Mouse (Mus musculus): Measurements from ENCODE around the gene Filip1l.

The Filip1l gene

GRCm38 (mm10) chr16:57534365-57534764 is 181.5 kb downstream of the Filip1l start:
- DNase-seq: no peak

GRCm38 (mm10) chr16:57534811-57535210 is 181.9 kb downstream of the Filip1l start:
- DNase-seq: no peak

DNA sequence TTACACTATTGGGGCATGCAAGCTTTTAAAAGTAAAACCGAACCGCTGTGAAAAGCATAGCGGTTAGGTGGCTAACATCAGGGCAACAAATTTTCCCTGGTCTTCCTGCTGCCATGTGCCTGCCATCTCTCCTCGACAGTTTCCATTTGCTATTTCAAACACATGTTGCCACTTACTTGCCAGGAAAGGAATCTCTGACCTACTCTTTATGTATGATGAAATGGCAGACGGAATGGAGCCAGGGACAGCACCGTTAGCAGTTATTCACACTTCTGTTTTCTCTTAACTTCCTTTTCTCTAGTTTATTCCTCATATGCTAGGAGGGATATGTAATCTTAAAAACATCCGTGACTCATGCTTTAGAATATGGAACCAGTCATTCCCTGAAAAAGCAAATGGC is 183.6 kb downstream of the Filip1l start:
- DNase-seq: no peak

- no peak for DNase-seq
Measured at GRCm38 (mm10) chr16:57543243-57543642, 190.3 kb downstream of the Filip1l start.

DNA sequence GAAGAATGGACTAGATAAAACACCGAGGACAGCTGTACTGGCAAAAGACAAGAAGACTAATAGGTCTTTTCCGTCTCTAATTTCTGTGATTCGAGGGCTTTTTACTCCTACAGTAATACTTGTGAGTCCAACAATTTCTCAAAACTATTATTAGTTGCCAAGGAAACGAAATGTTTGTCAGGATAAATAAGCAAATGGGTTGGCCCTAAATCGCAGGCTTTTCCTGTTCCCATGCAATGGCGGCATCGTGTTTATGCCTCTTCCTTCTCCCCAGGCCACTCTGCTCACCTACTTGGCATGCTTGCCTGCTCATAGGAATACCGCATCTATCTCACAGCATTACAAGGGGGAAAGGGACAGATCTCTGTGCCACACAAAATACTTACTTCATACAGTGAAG is 191.5 kb downstream of the Filip1l start:
- no peak for DNase-seq

DNA sequence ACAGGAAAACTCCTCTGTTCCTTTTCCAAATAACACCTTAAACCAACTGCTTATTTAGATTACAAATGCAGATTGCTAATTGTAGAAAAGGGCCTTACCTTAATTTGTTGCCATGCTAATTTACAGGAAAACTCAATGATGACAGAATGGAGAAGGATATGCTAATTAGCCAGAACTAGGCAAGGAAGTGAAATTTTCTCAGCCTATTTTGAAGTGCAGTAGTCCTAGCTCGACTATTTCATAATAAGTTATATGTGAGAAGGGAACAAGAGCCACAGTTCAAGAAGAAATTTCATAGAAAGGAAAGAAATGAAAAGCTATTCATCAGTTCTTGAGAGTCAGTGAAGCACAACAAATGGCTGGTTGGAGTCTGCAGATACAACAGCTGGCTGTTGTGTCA is 193.5 kb downstream of the Filip1l start:
- no peak for DNase-seq

GRCm38 (mm10) chr16:57548608-57549007 is 195.7 kb downstream of the Filip1l start:
- DNase-seq: no peak

GRCm38 (mm10) chr16:57549061-57550037 is 196.5 kb downstream of the Filip1l start:
- peak; percentile 84 for DNase-seq

DNA sequence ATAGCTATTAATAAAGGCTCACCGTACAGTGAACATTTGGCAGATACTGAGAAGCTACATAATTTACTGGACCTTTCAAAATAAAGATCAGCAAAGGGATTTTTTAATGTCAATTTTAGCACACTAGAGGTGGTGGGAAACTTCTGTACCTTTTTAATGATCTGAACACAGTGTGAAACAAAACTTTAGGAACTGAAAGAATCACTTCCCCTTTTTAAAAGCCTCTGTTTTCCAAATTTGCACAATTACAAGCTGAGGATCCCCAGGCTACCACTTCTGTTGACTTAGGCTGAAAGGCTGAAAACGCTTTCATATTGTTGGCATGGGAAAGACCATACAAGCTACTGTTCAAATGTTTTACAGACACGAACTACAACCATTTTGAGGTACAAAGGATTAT is 197.2 kb downstream of the Filip1l start:
- DNase-seq: no peak

DNA sequence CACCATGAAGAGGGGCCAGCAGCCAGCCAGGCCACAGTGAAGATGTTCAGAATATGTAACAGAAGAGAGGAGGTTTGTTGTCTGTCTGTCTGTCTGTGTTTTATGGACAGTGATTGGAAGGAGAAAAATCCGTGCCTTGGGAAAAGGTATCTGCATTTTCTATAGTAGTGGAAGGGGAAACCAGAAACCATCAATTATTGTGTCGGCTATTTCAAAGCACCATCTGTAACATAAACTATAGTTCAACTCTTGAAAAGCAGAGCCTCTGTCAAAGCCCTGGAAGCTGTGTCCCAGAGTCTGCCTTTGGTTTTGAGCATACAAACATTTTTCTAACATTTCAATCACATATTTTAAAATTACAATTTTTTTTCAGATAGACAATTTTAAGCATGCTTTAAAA is 197.9 kb downstream of the Filip1l start:
- no peak for DNase-seq

GRCm38 (mm10) chr16:57551617-57552016 is 198.7 kb downstream of the Filip1l start:
- DNase-seq: no peak

DNA sequence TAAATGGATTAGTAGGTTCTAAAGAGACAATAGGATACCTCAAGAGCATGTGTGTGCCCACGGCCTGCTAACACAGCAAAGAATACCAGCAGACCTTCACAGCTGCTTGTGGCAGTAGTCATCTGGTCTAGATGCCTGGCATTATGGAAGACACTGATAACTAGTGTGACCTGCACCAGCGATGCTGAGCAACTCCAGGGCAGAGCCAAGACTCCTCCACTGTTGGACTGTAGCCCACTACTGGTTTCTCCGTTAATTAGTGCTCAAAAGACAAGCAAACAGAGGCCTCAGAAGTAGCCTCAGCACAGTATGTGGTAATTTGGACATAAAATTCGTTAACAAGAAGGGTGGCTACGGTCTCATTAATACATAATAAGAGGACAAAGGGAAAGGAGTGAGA is 199.8 kb downstream of the Filip1l start:
- DNase-seq: no peak

- no peak for DNase-seq
Measured at GRCm38 (mm10) chr16:57553235-57553634, 200.3 kb downstream of the Filip1l start.

DNA sequence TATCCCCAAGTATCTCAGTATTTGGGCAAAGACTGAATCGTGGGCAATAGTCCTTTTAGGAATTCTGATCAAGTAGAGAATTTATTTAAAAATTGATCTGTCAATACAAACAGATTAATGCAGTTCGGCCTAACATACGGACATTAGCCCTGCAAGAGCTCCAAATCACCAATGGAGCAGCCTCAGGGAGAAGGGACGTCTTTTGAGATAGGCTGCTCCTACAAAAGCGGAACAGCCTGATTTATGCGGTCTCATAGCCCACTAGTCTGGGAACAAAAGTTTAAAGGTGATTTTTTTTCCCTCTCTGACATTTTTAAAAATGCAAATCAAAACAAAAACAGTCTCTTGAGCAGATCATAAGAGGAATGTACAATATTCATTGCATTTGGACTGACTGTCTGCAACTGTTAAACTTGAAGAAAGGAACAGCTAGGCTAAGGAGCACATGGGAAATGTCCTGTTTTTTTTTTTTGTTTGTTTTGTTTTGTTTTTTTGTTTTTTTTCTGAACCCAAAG is 202.1 kb downstream of the Filip1l start:
- no peak for DNase-seq

GRCm38 (mm10) chr16:57555667-57556066 is 202.8 kb downstream of the Filip1l start:
- no peak for DNase-seq

DNA sequence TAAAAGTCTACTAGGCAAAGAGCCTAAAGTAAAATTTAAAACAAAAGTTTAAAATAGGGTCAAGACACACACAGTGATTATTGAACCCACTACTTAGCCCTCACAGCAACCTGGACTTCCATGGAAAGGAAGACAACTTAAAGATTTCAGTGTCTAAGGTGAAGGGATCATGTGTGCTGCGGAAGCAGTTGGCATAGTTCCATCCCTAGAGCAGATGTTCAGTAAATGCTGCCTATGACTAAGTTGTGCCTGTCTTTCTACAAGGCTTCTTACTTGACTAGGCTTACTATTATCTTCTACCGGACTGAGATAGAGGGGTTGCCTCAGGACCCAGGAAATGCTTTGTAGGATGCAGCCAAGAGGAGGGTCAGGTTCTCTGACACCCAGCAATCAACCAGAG is 203.4 kb downstream of the Filip1l start:
- no peak for DNase-seq

DNA sequence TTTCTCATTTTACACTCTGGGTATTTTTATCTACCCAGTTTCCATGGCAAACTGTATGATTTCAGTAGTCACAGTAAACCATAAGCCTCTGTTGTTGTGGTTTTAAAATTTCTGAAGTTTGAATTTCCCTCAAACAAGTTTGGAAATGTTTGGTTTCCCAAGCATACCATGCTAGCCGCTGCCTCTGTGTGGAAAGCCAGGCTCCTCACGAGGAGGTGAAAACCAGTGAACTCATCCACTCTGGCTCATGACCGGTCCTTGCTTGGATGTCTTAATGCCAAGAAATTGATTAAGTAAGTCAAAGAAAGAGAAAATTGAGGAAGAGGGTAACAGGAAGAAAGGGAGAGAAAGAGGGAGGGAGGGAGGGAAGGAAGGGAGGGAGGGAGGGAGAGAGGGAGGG is 205.4 kb downstream of the Filip1l start:
- DNase-seq: no peak

- no peak for DNase-seq
Measured at GRCm38 (mm10) chr16:57560185-57560584, 207.3 kb downstream of the Filip1l start.

DNA sequence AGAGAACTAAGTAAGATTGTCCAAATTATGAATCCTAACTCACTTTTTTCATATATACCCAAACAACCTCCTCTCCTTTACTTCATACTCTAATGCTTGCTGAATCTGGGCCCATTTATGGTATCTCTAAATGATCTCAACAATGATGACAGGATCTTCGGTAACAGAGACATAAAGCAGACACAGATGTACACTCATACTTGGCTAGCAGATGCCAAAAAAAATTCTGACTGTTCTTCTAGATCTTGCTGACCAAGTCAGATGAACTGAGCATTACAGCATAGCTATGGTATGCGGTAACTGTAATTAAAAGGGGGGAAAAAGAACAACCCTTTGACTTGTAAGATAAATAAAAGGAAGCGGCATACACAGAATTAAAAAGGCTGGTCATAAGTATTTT is 210.6 kb downstream of the Filip1l start:
- no peak for DNase-seq

GRCm38 (mm10) chr16:57564807-57565206 is 211.9 kb downstream of the Filip1l start:
- no peak for DNase-seq

DNA sequence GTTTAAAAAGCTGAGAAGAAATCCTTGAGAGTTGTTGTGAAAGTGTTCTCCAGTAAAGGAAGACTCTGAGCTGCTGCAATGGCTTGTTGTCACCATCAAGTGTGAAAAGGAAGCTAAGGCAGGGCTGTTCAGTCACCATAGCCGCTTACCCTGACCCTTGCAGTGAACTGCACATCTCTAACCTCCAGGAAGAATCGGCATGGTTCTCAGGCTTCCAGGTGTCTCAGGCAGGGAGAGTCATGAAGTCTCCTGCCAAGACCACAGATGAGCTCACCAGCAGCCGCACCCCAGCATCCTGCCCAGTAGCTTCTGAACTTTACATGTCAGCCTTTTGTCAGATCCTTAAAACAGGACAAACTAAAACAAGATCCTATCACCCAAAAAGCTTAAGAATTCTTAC is 213.3 kb downstream of the Filip1l start:
- no peak for DNase-seq

GRCm38 (mm10) chr16:57568648-57569404 is 215.9 kb downstream of the Filip1l start:
- DNase-seq: no peak

DNA sequence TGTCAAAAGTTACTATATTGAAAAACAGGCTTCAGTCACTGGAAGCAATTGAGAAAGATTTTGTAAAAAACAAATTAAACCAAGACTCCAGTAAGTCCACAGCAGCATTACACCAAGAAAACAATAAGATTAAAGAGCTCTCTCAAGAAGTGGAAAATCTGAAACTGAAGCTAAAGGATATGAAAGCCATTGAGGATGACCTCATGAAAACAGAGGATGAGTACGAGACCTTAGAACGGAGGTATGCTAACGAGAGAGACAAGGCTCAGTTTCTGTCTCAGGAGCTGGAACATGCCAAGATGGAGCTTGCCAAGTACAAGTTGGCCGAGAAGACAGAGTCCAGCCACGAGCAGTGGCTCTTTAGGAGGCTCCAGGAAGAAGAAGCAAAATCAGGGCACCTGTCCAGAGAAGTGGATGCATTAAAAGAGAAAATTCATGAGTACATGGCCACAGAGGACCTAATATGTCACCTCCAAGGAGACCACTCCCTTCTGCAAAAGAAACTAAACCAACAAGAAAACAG is 218.0 kb downstream of the Filip1l start:
- DNase-seq: no peak

DNA sequence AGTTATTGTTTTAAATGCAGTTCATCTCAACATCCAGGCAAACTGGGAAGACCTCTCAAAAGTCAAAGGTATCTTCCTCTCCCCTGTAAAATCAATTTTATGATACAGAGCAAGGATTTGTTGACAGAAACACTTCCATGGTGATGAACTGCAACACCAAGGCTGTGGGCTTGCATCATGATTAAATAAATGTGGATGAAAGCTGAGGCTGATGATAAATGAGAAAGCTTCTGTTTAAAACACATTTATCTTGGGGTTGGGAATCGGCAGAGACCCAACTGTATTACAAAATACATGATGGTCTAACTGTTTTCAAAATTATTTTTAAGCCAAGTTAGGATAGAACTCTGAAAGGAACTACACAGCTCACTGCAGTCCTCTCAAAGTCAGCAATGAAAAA is 220.9 kb downstream of the Filip1l start:
- DNase-seq: no peak
